Mouse (Mus musculus): ENCODE data around the gene Irgq.

GRCm38 (mm10) chr7:24517077-24517476 is 13.4 kb upstream of the Irgq start:
- peak; percentile 98 for TF ChIP-seq POU5F1 (IDR thresholded peaks at IDR 0.05; ENCODE audit: borderline replicate concordance, low read length)
- no peak for TF ChIP-seq CTCF (conservative IDR thresholded peaks at IDR 0.05; ENCODE audit: low read length)
